Mouse (Mus musculus): ENCODE results near the gene Snrk. TPM values are rescaled to one million over a fixed set of nuclear protein-coding genes. Genes with fewer than 3 reads are reported as not detected.
A peak's percentile ranks its signal among the peaks of the same experiment; 100 is the strongest.

Gene Snrk
- 48.3 and 56.1 TPM in 2 replicates for polyA plus RNA-seq (2015; fragmentation: Nextera tagmentation; extraction: Ambion mirVana)

GRCm38 (mm10) chr9:122117112-122117616, at the start of gene Snrk:
Gene Snrk (plus strand): TSS chr9:122117266.
- H3K9ac ChIP-seq = peak within 1 kb of the TSS; percentile 94
- WGBS = 1% methylated on average over 56 of the region's 67 CpGs
- peak; percentile 97 for ATAC-seq (ENCODE audit: low FRiP score, low read depth)
- H3K9me3 ChIP-seq = no peaks in the 10 kb centered on the region
- H3K4me3 ChIP-seq = peak within 1 kb of the TSS; percentile 90
- H3K36me3 ChIP-seq = no peaks in the 10 kb centered on the region
- H3K4me2 ChIP-seq (replicated peaks) = peak within 1 kb of the TSS; percentile 89
- H3K27me3 ChIP-seq = no peaks in the 10 kb centered on the region
- H3K27ac ChIP-seq = peak within 1 kb of the TSS; percentile 81
- peaks cover 13% of the 10 kb centered on the region for H3K4me1 ChIP-seq

DNA sequence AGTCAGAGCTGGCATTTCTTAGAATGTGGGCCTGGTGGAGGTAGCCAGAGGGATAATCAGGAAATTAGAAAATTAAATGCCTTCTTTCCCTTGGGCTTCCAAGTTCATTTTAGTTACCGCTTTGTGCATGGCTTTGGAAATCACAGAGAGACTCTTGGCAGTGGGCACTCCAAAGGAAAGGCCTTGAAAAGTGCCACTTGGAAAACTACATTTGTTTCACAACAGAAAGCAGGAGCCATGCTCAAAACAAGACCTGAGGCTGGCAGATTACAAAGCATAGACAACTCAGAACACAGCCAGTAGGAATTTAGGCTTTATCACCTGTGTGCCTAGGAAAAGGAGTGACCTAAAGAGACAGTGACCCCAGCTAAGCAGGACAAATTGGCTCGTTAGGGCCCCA, 49.4 kb upstream of the Snrk start:
- no peak overlapping the region for H3K9ac ChIP-seq
- ATAC-seq (ENCODE audit: low FRiP score, low read depth) = no peak
- H3K9me3 ChIP-seq = no peaks in the 10 kb centered on the region
- 69% methylated on average over 2 of the region's 2 CpGs for WGBS
- H3K36me3 ChIP-seq = no peaks in the 10 kb centered on the region
- H3K4me2 ChIP-seq (replicated peaks) = no peak overlapping the region
- no peak overlapping the region for H3K4me3 ChIP-seq
- H3K27ac ChIP-seq = no peak overlapping the region
- H3K4me1 ChIP-seq = no peaks in the 10 kb centered on the region; the same call in 1 of the 2 replicates
- no peaks in the 10 kb centered on the region for H3K27me3 ChIP-seq

GRCm38 (mm10) chr9:122069560-122070174, 47.4 kb upstream of the Snrk start:
- no peak overlapping the region for H3K4me2 ChIP-seq (replicated peaks)
- H3K27ac ChIP-seq = no peak overlapping the region
- 78% methylated on average over 11 of the region's 11 CpGs for WGBS
- no peaks in the 10 kb centered on the region for H3K9me3 ChIP-seq
- H3K27me3 ChIP-seq = no peaks in the 10 kb centered on the region
- no peak overlapping the region for H3K9ac ChIP-seq
- no peak; the same call in 1 of the 2 replicates for ATAC-seq (ENCODE audit: low FRiP score, low read depth)
- no peaks in the 10 kb centered on the region for H3K36me3 ChIP-seq
- H3K4me1 ChIP-seq = no peaks in the 10 kb centered on the region; the same call in 1 of the 2 replicates
- H3K4me3 ChIP-seq = no peak overlapping the region

- Histone ChIP-seq H3K4me3 (no peak overlapping the region), H3K9me3 (no peaks in the 10 kb centered on the region; the same call in 1 of the 2 replicates), H3K27me3 (no peaks in the 10 kb centered on the region), H3K9ac (no peak overlapping the region), H3K27ac (no peak overlapping the region), H3K4me1 (no peaks in the 10 kb centered on the region), H3K4me2 (replicated peaks) (no peak overlapping the region), H3K36me3 (no peaks in the 10 kb centered on the region)
- 55% methylated on average over 2 of the region's 2 CpGs for WGBS
- ATAC-seq (ENCODE audit: low FRiP score, low read depth) = no peak
These were observed 43.1 kb upstream of the Snrk start for GRCm38 (mm10) chr9:122073980-122074379.

DNA sequence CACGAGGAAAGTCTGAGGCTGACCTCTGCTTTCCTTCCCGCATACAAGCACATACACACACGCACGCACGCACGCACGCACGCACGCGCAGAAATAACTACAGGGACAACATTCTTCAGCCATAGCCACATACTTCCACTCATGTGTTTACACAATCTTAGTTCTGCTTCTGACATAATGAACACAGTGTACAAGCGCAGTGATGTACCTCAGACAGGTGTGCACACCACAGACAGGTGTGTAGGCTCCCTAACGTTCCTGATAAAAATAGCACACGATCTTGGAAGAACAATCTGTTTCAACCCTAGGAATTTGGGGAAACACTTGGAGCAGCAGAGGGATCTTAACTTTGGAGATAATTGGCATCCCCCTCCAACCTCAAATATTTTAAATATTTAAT, 42.5 kb upstream of the Snrk start:
- ATAC-seq (ENCODE audit: low FRiP score, low read depth) = no peak
- Histone ChIP-seq H3K9me3 (no peaks in the 10 kb centered on the region; the same call in 1 of the 2 replicates), H3K4me2 (replicated peaks) (no peak overlapping the region), H3K9ac (no peak overlapping the region), H3K4me3 (no peak overlapping the region), H3K27me3 (no peaks in the 10 kb centered on the region), H3K27ac (no peak overlapping the region), H3K36me3 (no peaks in the 10 kb centered on the region), H3K4me1 (no peaks in the 10 kb centered on the region)
- WGBS = 91% methylated on average over 13 of the region's 13 CpGs

GRCm38 (mm10) chr9:122078456-122078855, 38.6 kb upstream of the Snrk start:
- Histone ChIP-seq H3K27ac (no peak overlapping the region), H3K9ac (no peak overlapping the region), H3K4me1 (no peaks in the 10 kb centered on the region), H3K36me3 (no peaks in the 10 kb centered on the region), H3K9me3 (no peaks in the 10 kb centered on the region; the same call in 1 of the 2 replicates), H3K27me3 (no peaks in the 10 kb centered on the region), H3K4me2 (replicated peaks) (no peak overlapping the region), H3K4me3 (no peak overlapping the region)
- no peak for ATAC-seq (ENCODE audit: low FRiP score, low read depth)
- WGBS = 85% methylated on average over 5 of the region's 5 CpGs

- Histone ChIP-seq H3K9me3 (no peaks in the 10 kb centered on the region), H3K4me2 (replicated peaks) (no peak overlapping the region), H3K27ac (peak overlapping the region; percentile 39; the same call in 1 of the 2 replicates), H3K4me3 (no peak overlapping the region), H3K9ac (no peak overlapping the region), H3K4me1 (peaks cover 10% of the 10 kb centered on the region; the same call in 1 of the 2 replicates), H3K36me3 (no peaks in the 10 kb centered on the region), H3K27me3 (no peaks in the 10 kb centered on the region)
- no peak for ATAC-seq (ENCODE audit: low FRiP score, low read depth)
- 40% methylated on average over 4 of the region's 4 CpGs for WGBS
These were observed 33.4 kb upstream of the Snrk start for GRCm38 (mm10) chr9:122083698-122084097.

DNA sequence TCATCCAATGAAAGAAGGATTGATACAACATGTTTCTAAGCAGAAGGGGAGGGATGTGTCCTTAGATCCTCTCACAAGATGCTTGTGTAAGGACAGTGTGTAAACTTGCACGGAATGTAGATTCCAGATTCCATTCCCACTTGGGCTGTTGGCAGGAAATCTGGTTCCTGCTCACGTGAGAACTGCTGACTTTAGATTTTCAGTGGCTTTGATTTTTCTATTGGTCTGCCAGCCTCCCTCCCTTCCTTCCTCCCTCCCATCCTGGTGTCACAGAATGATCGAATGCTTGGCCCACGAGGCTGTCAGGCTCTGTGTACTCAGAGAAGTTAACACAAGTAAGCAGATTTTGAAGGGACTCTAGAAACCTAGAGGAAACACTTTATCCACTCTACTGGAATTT, 32.9 kb upstream of the Snrk start:
- ATAC-seq (ENCODE audit: low FRiP score, low read depth) = no peak
- Histone ChIP-seq H3K4me1 (peaks cover 10% of the 10 kb centered on the region; the same call in 1 of the 2 replicates), H3K9me3 (no peaks in the 10 kb centered on the region), H3K27ac (no peak overlapping the region), H3K36me3 (no peaks in the 10 kb centered on the region), H3K27me3 (no peaks in the 10 kb centered on the region), H3K9ac (no peak overlapping the region), H3K4me3 (no peak overlapping the region), H3K4me2 (replicated peaks) (no peak overlapping the region)
- 29% methylated on average over 4 of the region's 4 CpGs for WGBS

- H3K9me3 ChIP-seq = no peaks in the 10 kb centered on the region
- no peaks in the 10 kb centered on the region for H3K27me3 ChIP-seq
- no peak overlapping the region for H3K4me2 ChIP-seq (replicated peaks)
- 85% methylated on average over 4 of the region's 4 CpGs for WGBS
- no peak overlapping the region for H3K4me3 ChIP-seq
- H3K4me1 ChIP-seq = peaks cover 10% of the 10 kb centered on the region; the same call in 1 of the 2 replicates
- H3K36me3 ChIP-seq = no peaks in the 10 kb centered on the region
- H3K9ac ChIP-seq = no peak overlapping the region
- no peak for ATAC-seq (ENCODE audit: low FRiP score, low read depth)
- 0 out of 2 replicates have a peak overlapping the region, but pooled peaks have one; percentile 15 for H3K27ac ChIP-seq
These were observed 32.4 kb upstream of the Snrk start for GRCm38 (mm10) chr9:122084636-122085035.

DNA sequence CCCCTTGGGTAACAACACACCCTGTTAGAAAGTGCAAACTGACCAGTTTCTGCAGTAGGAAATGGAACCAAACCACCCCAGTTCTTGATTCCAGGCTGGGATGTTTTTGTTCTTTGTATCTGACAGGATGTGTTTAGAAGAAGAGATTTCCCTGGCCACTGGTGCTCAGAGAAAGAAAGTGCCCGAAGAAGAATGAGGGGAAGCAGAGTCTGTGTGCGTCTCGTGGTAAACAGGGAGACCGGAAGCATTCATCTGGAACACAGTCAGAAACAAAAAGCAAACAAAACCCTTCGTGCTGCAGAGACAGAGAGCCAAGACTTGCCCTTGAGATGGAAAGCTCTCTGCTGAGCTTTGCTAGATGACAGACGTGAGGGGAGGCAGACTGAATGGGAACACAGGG, 32.0 kb upstream of the Snrk start:
- 64% methylated on average over 6 of the region's 6 CpGs for whole genome bisulfite sequencing
- H3K9me3 ChIP-seq = no peaks in the 10 kb centered on the region
- no peak for ATAC-seq (ENCODE audit: low FRiP score, low read depth)
- H3K27me3 ChIP-seq = no peaks in the 10 kb centered on the region
- no peak overlapping the region for H3K4me2 ChIP-seq (replicated peaks)
- no peak overlapping the region for H3K4me3 ChIP-seq
- H3K27ac ChIP-seq = no peak overlapping the region
- H3K4me1 ChIP-seq = peaks cover 10% of the 10 kb centered on the region; the same call in 1 of the 2 replicates
- no peak overlapping the region for H3K9ac ChIP-seq
- no peaks in the 10 kb centered on the region for H3K36me3 ChIP-seq

- ATAC-seq (ENCODE audit: low FRiP score, low read depth) = no peak
- peaks cover 10% of the 10 kb centered on the region; the same call in 1 of the 2 replicates for H3K4me1 ChIP-seq
- H3K4me2 ChIP-seq (replicated peaks) = no peak overlapping the region
- H3K9ac ChIP-seq = no peak overlapping the region
- no peaks in the 10 kb centered on the region for H3K27me3 ChIP-seq
- no peak overlapping the region for H3K4me3 ChIP-seq
- no peaks in the 10 kb centered on the region for H3K9me3 ChIP-seq
- H3K27ac ChIP-seq = no peak overlapping the region
- H3K36me3 ChIP-seq = no peaks in the 10 kb centered on the region
- WGBS = 81% methylated on average over 3 of the region's 3 CpGs
These were observed 31.4 kb upstream of the Snrk start for GRCm38 (mm10) chr9:122085550-122086205.

GRCm38 (mm10) chr9:122087086-122087485, 30.0 kb upstream of the Snrk start:
- Histone ChIP-seq H3K9me3 (no peaks in the 10 kb centered on the region), H3K4me3 (no peak overlapping the region), H3K27me3 (no peaks in the 10 kb centered on the region), H3K4me1 (peaks cover 10% of the 10 kb centered on the region; the same call in 1 of the 2 replicates), H3K27ac (no peak overlapping the region), H3K4me2 (replicated peaks) (no peak overlapping the region), H3K9ac (no peak overlapping the region), H3K36me3 (no peaks in the 10 kb centered on the region)
- ATAC-seq (ENCODE audit: low FRiP score, low read depth) = no peak
- WGBS = 88% methylated on average over 6 of the region's 6 CpGs

Measured in limb, embryonic 13.5 days (tissue).